Mouse (Mus musculus): ENCODE data around the gene Gm45808.

DNA sequence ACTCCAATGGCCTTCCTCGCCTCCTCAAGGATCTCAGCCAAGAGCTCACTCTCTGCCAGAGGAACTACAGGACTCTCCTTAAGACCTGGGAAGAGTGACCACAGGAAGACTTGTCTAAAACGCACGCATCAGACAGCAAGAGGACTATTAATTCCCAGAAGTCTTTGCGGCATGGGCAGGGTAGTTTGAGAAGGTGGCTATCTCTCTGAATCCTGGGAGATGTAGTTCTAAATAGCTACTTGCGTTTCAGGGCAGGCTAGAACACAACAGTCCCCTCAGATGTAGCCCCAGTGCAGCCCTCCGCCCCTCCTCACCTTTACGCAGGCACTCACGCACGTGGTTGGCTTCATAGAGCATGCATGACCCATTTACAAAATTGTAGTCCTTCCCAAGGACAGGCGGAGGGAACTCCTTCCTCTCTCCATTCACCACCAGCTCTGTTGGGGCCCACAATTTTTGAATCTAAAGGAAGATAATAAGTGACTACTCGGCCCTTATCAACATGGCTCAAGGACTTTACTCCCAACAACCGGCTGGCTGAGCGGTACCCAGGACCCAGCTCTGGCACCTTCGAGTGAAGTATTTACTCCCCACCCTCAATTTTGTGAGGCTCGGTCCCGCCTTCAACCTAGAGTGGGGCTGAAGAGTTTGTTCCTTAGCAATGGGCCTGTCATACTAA lies 11.2 kb downstream of the Gm45808 start:
- TF ChIP-seq CTCF (IDR thresholded peaks at IDR 0.05; ENCODE audit: control insufficient read depth, insufficient read depth, insufficient replicate concordance, low read depth, low read length) (no peak), POLR2A (IDR thresholded peaks at IDR 0.05; ENCODE audit: control insufficient read depth, low read depth, low read length) (no peak)
